Mouse (Mus musculus): ENCODE measurements around the gene Pmvk. TPM values are rescaled to one million over a fixed set of nuclear protein-coding genes. Genes with fewer than 3 reads are reported as not detected.

Pmvk gene
- total and polyA plus RNA-seq, 3 experiments, result 53.6 to 75.7 TPM; not detected in 1

DNA sequence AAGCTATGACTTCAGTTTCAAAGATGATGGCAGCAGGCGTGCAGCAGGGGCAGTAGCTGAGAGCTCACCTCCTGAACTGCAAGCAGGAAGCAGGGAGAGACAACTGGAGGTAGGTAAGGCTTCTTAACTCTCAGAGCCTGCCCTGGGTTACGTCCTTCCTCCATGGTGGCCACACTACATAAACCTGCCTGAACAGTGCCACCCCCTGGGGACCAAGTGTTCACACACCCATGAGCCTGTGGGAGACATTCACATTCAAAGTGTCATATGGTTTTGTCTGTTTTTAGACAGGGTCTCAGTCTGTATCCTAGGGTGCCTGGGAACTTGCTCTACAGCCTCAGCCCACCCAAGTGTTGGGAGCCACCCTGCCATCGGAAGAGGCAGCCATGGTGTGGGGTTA lies 36.4 kb downstream of the Pmvk start:
- Histone ChIP-seq H3K36me3 (ENCODE audit: control insufficient read depth in 1 of 2, insufficient read depth in 2 of 2, low read length in 2 of 2) (no peaks in the 10 kb centered on the region), H3K27ac (ENCODE audit: control insufficient read depth, low read depth, low read length) (no peak overlapping the region), H3K27me3 (ENCODE audit: control insufficient read depth in 1 of 2, insufficient read depth in 2 of 2, low read length in 2 of 2) (peaks cover 25 to 31% of the 10 kb centered on the region in 2 experiments), H3K9ac (ENCODE audit: control insufficient read depth, low read depth, low read length, poor library complexity, severe bottlenecking) (no peak overlapping the region), H3K79me2 (ENCODE audit: control insufficient read depth, insufficient read depth, low read length, poor library complexity) (no peaks in the 10 kb centered on the region), H3K4me3 (ENCODE audit: control insufficient read depth in 1 of 2, insufficient read depth in 1 of 2, low read depth in 2 of 2, low read length in 2 of 2) (no peak overlapping the region), H3K9me3 (replicated peaks; ENCODE audit: insufficient read depth, low read length) (no peaks in the 10 kb centered on the region), H3K4me1 (ENCODE audit: control insufficient read depth in 1 of 2, insufficient read depth in 2 of 2, low read length in 2 of 2) (no peaks in the 10 kb centered on the region)
- TF ChIP-seq JUND (IDR thresholded peaks at IDR 0.05; ENCODE audit: low read depth, low read length) (no peak), CTCF (IDR thresholded peaks at IDR 0.05 in 2 of 3, conservative IDR thresholded peaks at IDR 0.05 in 1 of 3; ENCODE audit: control insufficient read depth in 1 of 3, insufficient read depth in 1 of 3, low read depth in 2 of 3, low read length in 3 of 3, poor library complexity in 1 of 3, severe bottlenecking in 1 of 3) (peak; percentile 36 to 62 (median 54)), RAD21 (IDR thresholded peaks at IDR 0.05; ENCODE audit: low read depth, low read length) (peak; percentile 35), EP300 (IDR thresholded peaks at IDR 0.05; ENCODE audit: low read depth in 1 of 2, low read length in 2 of 2) (no peak), ZC3H11A (IDR thresholded peaks at IDR 0.05; ENCODE audit: low read depth, low read length) (peak; percentile 23; the same call in 1 of the 2 replicates), CHD1 (IDR thresholded peaks at IDR 0.05; ENCODE audit: low read depth, low read length) (no peak), USF1 (IDR thresholded peaks at IDR 0.05; ENCODE audit: low read depth, low read length) (no peak), SMC3 (IDR thresholded peaks at IDR 0.05; ENCODE audit: low read depth, low read length) (peak; percentile 58), MEF2A (IDR thresholded peaks at IDR 0.05; ENCODE audit: extremely low read depth, insufficient replicate concordance, low read depth, low read length, poor library complexity, severe bottlenecking) (no peak), HCFC1 (IDR thresholded peaks at IDR 0.05; ENCODE audit: low read depth, low read length) (no peak), GATA1 (IDR thresholded peaks at IDR 0.05; ENCODE audit: low read depth, low read length) (no peak)
- peak; percentile 49 for DNase-seq (ENCODE audit: low read depth, low spot score)

- Histone ChIP-seq H3K27ac (ENCODE audit: control insufficient read depth, low read depth, low read length) (no peak overlapping the region), H3K9ac (ENCODE audit: control insufficient read depth, low read depth, low read length, poor library complexity, severe bottlenecking) (no peak overlapping the region), H3K36me3 (ENCODE audit: control insufficient read depth in 1 of 2, insufficient read depth in 2 of 2, low read length in 2 of 2) (no peaks in the 10 kb centered on the region), H3K4me1 (ENCODE audit: control insufficient read depth in 1 of 2, insufficient read depth in 2 of 2, low read length in 2 of 2) (no peaks in the 10 kb centered on the region), H3K9me3 (replicated peaks; ENCODE audit: insufficient read depth, low read length) (no peaks in the 10 kb centered on the region), H3K79me2 (ENCODE audit: control insufficient read depth, insufficient read depth, low read length, poor library complexity) (no peaks in the 10 kb centered on the region), H3K27me3 (ENCODE audit: control insufficient read depth in 1 of 2, insufficient read depth in 2 of 2, low read length in 2 of 2) (peaks cover 22 to 31% of the 10 kb centered on the region in 2 experiments), H3K4me3 (ENCODE audit: control insufficient read depth in 1 of 2, insufficient read depth in 1 of 2, low read depth in 2 of 2, low read length in 2 of 2) (no peak overlapping the region)
- DNase-seq (ENCODE audit: low read depth, low spot score), result no peak
- TF ChIP-seq ZC3H11A (IDR thresholded peaks at IDR 0.05; ENCODE audit: low read depth, low read length) (no peak), CHD1 (IDR thresholded peaks at IDR 0.05; ENCODE audit: low read depth, low read length) (no peak), UBTF (IDR thresholded peaks at IDR 0.05; ENCODE audit: borderline replicate concordance, insufficient read depth, low read depth, low read length) (no peak), TBP (IDR thresholded peaks at IDR 0.05; ENCODE audit: low read depth, low read length) (no peak), EP300 (IDR thresholded peaks at IDR 0.05; ENCODE audit: low read depth in 1 of 2, low read length in 2 of 2) (no peak), TAL1 (IDR thresholded peaks at IDR 0.05; ENCODE audit: low read length) (no peak), USF2 (IDR thresholded peaks at IDR 0.05; ENCODE audit: borderline replicate concordance in 1 of 2, insufficient read depth in 1 of 2, low read depth in 1 of 2, low read length in 2 of 2) (no peak), POLR2A (IDR thresholded peaks at IDR 0.05; ENCODE audit: control insufficient read depth in 1 of 2, insufficient read depth in 1 of 2, low read depth in 1 of 2, low read length in 2 of 2, poor library complexity in 1 of 2) (no peak), SIN3A (IDR thresholded peaks at IDR 0.05; ENCODE audit: low read length) (no peak), SMC3 (IDR thresholded peaks at IDR 0.05; ENCODE audit: low read depth, low read length) (no peak), NRF1 (IDR thresholded peaks at IDR 0.05; ENCODE audit: insufficient read depth, low read depth, low read length, poor library complexity, severe bottlenecking) (no peak), RCOR1 (IDR thresholded peaks at IDR 0.05; ENCODE audit: low read depth, low read length) (no peak)
Observed at GRCm38 (mm10) chr3:89491559-89491958, 37.2 kb downstream of the Pmvk start.

Data from MEL (cell line).